Mouse (Mus musculus) midbrain, embryonic 14.5 days (tissue): ENCODE data around the gene Parn. TPM values are rescaled to one million over a fixed set of nuclear protein-coding genes. Genes with fewer than 3 reads are reported as not detected.
A peak's percentile ranks its signal among the peaks of the same experiment; 100 is the strongest.

ENCODE experiments used
- ATAC-seq: fragments of 200-750 bp; cut with Nextera tagmentation; 2 replicates; pipeline ENCODE4 v1.8.0; 2017; ENCODE audit warnings: moderate number of reproducible peaks, moderate library complexity; ENCODE audit not compliant: low FRiP score, low TSS enrichment
- DNase-seq: peaks from one replicate; pipeline ENCODE4 v3.0.0-alpha.2; 2015
- H3K27ac ChIP-seq: fragments of 300-500 bp; sonication (generic); replicated peaks from 2 replicates; pipeline ENCODE4 v1.5.1; 2014; ENCODE audit warnings: mild to moderate bottlenecking, low read depth, low read length, moderate library complexity
- H3K27me3 ChIP-seq: fragments of 300-500 bp; sonication (generic); 2 replicates; pipeline ENCODE4 v1.6.1; 2014; ENCODE audit warnings: low read length, control low read depth, mixed read lengths; ENCODE audit not compliant: control insufficient read depth, insufficient read depth
- H3K36me3 ChIP-seq: fragments of 300-500 bp; sonication (generic); 2 replicates; pipeline ENCODE4 v1.6.1; 2014; ENCODE audit warnings: low read length, control low read depth; ENCODE audit not compliant: control insufficient read depth, insufficient read depth
- H3K4me1 ChIP-seq: fragments of 300-500 bp; sonication (generic); 2 replicates; pipeline ENCODE4 v1.6.1; 2014; ENCODE audit warnings: mild to moderate bottlenecking, antibody characterized with exemption, low read length, control low read depth; ENCODE audit not compliant: control insufficient read depth, insufficient read depth
- H3K4me2 ChIP-seq: fragments of 300-500 bp; sonication (generic); 2 replicates; pipeline ENCODE4 v1.6.1; 2014; ENCODE audit warnings: mild to moderate bottlenecking, low read length, moderate library complexity
- H3K4me3 ChIP-seq: fragments of 300-500 bp; sonication (generic); replicated peaks from 2 replicates; pipeline ENCODE4 v1.5.1; 2014; ENCODE audit warnings: low read depth, low read length
- H3K9ac ChIP-seq: fragments of 300-500 bp; sonication (generic); replicated peaks from 2 replicates; pipeline ENCODE4 v1.6.1; 2014; ENCODE audit warnings: mild to moderate bottlenecking, low read length, moderate library complexity
- H3K9me3 ChIP-seq: fragments of 300-500 bp; sonication (generic); 2 replicates; pipeline ENCODE4 v1.6.1; 2016; ENCODE audit warnings: low read length, control low read depth, mixed read lengths; ENCODE audit not compliant: control insufficient read depth
- WGBS: fragments of 180-500 bp; shearing (Covaris S2); extraction: QIAGEN DNeasy Blood & Tissue Kit; methylation state at CpG from one replicate; pipeline ENCODE4 v1.1.7; 2014; 5-methylcytosine and 5-hydroxymethylcytosine counted together
- polyA plus RNA-seq: library from polyadenylated mRNA; unstranded; fragments of >200 nt; fragmentation: Nextera tagmentation; extraction: Ambion mirVana; gene quantifications from 2 replicates; pipeline ENCODE4 v1.2.1, GENCODE M21; 2014

The Parn gene
- polyA plus RNA-seq, 1 experiment from 2014 or later: 32.9 TPM

DNA sequence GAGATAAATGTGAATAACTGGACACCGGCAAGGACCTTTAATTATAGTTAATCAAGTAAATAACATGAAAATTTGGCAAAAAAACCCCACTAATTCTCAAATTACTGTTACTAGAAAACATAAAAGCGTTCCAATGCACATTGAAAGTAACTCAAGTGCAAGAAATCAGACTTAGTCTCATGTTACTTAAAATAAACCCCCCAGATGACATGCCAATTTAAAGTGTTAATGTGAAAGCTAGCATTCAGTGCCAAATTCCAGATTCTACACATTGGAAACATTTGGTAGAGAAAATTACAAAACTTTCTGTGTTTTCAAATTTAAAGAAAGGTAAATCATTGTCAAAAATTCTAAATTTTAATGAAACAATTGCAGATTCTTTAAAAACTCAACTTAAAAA, 110.2 kb downstream of the Parn start:
- DNase-seq: no peak
- H3K9ac ChIP-seq: no peak overlapping the region
- ATAC-seq: no peak
- H3K27me3 ChIP-seq: no peaks in the 10 kb centered on the region
- H3K27ac ChIP-seq: no peak overlapping the region
- no peaks in the 10 kb centered on the region for H3K4me1 ChIP-seq
- H3K9me3 ChIP-seq: no peaks in the 10 kb centered on the region
- H3K36me3 ChIP-seq: no peaks in the 10 kb centered on the region
- no peak overlapping the region for H3K4me3 ChIP-seq
- WGBS: 94% methylated on average over 2 of the region's 2 CpGs
- no peak overlapping the region for H3K4me2 ChIP-seq

DNA sequence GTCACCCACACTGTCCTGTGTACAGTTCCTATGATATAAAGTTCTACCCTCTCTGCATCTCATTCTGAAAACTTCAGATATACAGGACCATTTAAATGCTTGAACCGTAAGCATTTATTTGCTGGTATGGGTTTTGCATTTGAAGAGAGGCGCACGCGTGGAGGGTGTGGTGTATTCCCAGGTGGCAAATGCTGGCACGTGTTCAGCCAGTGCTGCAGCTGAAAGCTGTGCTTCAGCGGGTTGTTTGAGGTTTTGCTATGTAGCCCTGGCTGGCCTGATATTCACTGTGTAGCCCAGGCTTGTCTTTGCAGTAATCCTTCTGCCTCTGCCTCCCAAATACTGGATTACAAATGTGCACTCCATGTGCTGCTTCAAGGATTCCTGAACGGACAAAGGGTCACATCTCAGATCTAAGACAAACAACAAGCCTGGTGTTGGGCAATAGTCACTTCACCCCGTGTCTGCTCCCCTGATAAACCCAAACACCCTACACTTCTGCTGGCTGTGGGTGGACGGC, 111.0 kb downstream of the Parn start:
- WGBS: 89% methylated on average over 9 of the region's 9 CpGs
- no peak overlapping the region for H3K27ac ChIP-seq
- no peak for DNase-seq

DNA sequence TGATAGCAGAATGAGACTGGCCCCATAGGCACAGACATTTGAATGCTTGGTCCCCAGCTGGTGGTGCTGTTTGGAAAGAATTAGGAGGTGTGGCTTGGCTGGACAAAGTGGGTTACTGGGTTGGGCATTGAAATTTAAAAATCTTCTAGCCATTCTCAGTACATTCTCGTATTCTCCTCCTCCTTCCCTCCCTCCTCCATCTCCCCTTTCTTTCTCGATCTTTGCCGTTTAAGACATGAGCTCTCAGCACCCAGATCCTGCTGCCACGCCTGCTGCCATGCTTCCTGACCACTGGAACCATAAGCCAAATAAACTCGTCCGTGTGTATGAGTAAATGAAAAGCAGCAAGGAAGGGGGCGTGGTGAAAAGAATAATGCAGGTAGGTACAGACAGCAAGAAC, 111.5 kb downstream of the Parn start:
- H3K9me3 ChIP-seq: no peaks in the 10 kb centered on the region
- no peak overlapping the region for H3K9ac ChIP-seq
- ATAC-seq (no peak), DNase-seq (no peak)
- no peak overlapping the region for H3K4me3 ChIP-seq
- H3K36me3 ChIP-seq: no peaks in the 10 kb centered on the region
- no peak overlapping the region for H3K27ac ChIP-seq
- 88% methylated on average over 7 of the region's 7 CpGs for WGBS
- H3K27me3 ChIP-seq: no peaks in the 10 kb centered on the region
- H3K4me2 ChIP-seq: no peak overlapping the region
- no peaks in the 10 kb centered on the region for H3K4me1 ChIP-seq

More for the DNA sequence above, 111.0 kb downstream of the Parn start:
- Histone ChIP-seq H3K4me2 (no peak overlapping the region), H3K4me3 (no peak overlapping the region), H3K4me1 (no peaks in the 10 kb centered on the region), H3K9ac (no peak overlapping the region), H3K27me3 (no peaks in the 10 kb centered on the region), H3K9me3 (no peaks in the 10 kb centered on the region), H3K36me3 (no peaks in the 10 kb centered on the region)
- ATAC-seq: no peak

DNA sequence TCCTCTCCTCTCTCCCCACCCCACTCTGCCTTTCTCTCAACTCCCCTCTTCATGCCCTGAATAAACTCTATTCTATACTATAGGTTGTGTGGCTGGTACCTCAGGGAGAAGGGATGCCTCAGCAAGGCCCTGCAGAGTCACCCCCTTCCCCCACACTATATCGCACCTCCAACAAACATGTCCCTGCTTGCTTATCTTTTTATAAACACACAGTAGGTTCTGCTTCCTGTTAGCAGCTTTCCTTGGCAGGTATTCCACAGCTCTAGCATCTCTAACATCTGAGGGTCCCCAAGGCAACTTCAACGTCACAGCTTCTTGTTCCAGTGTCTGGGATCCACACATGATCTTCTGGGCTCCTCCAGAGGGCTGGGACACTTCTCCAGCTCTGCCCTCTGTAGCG, 117.3 kb downstream of the Parn start:
- no peak overlapping the region for H3K9ac ChIP-seq
- no peaks in the 10 kb centered on the region for H3K4me1 ChIP-seq
- ATAC-seq (no peak), DNase-seq (no peak)
- no peaks in the 10 kb centered on the region for H3K36me3 ChIP-seq
- no peak overlapping the region for H3K4me3 ChIP-seq
- no peak overlapping the region for H3K27ac ChIP-seq
- H3K9me3 ChIP-seq: peaks cover 8% of the 10 kb centered on the region; the same call in 1 of the 2 replicates
- no peaks in the 10 kb centered on the region for H3K27me3 ChIP-seq
- WGBS: 94% methylated on average over 3 of the region's 3 CpGs
- H3K4me2 ChIP-seq: no peak overlapping the region

DNA sequence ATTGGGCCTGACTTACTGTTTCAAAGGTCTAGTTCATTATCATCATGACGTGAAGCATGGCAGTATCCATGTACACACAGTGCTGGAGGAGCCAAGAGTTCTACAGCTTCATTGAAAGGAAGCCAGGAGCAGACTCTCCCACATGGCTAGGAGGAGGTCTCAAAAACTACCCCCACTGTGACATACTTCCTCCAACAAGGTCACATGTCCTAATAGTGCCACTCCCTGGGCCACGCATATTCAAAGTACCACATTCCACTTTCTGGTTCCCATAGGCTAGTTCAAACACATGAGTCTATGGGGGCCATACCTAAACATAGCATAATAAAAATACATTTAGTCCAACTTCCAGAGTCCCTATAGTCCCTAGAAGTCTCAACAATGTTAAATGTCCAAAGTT, 118.0 kb downstream of the Parn start:
- no peak overlapping the region for H3K4me2 ChIP-seq
- ATAC-seq (no peak), DNase-seq (no peak)
- no peak overlapping the region for H3K27ac ChIP-seq
- H3K4me3 ChIP-seq: no peak overlapping the region
- H3K36me3 ChIP-seq: no peaks in the 10 kb centered on the region
- WGBS: 95% methylated on average over 2 of the region's 2 CpGs
- no peaks in the 10 kb centered on the region for H3K4me1 ChIP-seq
- H3K9me3 ChIP-seq: peaks cover 9% of the 10 kb centered on the region; the same call in 1 of the 2 replicates
- no peaks in the 10 kb centered on the region for H3K27me3 ChIP-seq
- no peak overlapping the region for H3K9ac ChIP-seq

DNA sequence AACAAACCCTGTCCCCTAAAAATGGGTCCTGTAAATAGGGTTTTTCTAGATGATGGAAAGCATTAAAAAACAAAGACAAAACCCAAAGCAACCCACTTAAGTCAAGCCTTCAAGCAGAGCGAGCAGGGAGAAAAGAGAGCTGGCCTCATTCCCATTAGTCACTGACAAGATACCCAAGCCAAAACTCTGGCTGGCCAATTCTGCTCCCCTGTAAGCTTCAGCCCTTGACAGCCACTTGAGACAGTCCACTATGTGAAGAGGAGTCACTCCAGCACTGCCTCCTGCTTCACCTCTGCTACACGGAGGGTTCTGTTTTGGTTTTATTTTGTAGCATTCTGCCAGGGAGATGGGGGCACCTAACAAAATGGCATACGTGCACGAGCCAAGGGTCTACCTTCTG, 126.2 kb downstream of the Parn start:
- DNase-seq: peak; percentile 11

DNA sequence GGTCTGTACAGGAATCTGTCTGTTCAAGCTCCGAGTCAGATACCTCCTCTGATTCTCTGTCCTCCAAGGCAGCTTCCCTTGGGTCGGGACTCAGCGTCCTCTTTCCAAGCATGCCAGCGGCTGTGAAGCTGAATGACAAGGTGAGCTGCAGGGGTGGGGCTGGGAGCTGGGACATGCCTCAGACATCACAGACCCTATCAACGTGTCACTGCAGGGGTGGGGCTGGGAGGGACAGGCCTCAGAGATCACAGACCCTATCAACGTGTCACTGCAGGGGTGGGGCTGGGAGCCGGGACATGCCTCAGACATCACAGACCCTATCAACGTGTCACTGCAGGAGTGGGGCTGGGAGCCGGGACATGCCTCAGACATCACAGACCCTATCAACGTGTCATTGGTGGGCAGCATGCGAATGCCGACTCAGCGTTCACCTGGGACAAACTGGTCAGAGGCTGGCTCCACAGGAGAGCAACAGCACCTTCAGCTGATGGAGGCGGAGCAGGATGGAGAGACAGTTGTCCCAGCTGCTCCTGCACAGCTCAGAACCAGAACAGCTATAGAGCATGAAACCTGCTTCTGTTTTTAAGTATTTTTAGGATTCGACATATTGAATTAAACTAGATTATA, 126.7 kb downstream of the Parn start:
- Histone ChIP-seq H3K4me3 (no peak overlapping the region), H3K27me3 (no peaks in the 10 kb centered on the region), H3K9ac (no peak overlapping the region), H3K27ac (no peak overlapping the region), H3K4me1 (no peaks in the 10 kb centered on the region), H3K36me3 (no peaks in the 10 kb centered on the region), H3K9me3 (peaks cover 8% of the 10 kb centered on the region; the same call in 1 of the 2 replicates), H3K4me2 (no peak overlapping the region)
- ATAC-seq (no peak), DNase-seq (no peak)
- WGBS: 78% methylated on average over 15 of the region's 15 CpGs

More for the DNA sequence above, 126.2 kb downstream of the Parn start:
- H3K27ac ChIP-seq: no peak overlapping the region
- H3K36me3 ChIP-seq: no peaks in the 10 kb centered on the region
- no peaks in the 10 kb centered on the region for H3K27me3 ChIP-seq
- no peak overlapping the region for H3K4me2 ChIP-seq
- no peak overlapping the region for H3K9ac ChIP-seq
- peaks cover 10% of the 10 kb centered on the region; the same call in 1 of the 2 replicates for H3K9me3 ChIP-seq
- H3K4me1 ChIP-seq: no peaks in the 10 kb centered on the region
- H3K4me3 ChIP-seq: no peak overlapping the region
- ATAC-seq: no peak
- 86% methylated on average over 4 of the region's 4 CpGs for WGBS

DNA sequence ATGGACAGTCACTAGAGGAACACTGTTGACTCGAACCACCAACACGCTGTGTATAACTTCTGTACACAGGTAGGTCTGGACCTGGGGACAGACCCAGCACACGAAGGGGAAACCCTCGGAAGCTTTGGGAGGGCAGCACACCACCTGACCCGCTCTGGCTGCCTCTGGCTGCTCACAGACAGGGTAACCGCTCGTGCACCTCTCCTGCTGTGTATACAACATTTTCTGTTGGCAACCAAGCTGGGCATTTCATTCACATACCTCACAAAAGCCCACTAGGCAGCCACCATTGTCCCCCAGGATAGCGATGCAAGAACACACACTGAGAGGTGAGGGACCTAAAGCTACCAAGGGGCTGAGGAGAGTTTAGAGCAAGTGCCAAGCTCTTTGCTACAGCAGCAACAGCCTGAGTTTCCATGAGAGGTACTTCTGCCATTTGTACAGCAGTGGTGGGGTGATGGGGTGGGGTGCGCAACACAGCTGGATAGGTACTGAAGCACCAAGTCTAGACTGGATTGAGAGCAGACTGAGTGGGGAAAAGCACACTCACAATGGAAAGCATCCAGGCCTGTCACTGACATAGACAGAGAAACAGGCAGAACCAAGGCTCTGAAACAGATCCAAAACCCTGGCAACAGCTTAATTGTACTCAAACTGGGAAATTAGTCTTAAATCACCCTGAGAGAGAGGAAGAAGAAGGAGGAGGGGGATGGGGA, 128.9 kb downstream of the Parn start:
- no peak for ATAC-seq
- Histone ChIP-seq H3K4me1 (no peaks in the 10 kb centered on the region), H3K27me3 (no peaks in the 10 kb centered on the region), H3K9me3 (no peaks in the 10 kb centered on the region), H3K9ac (no peak overlapping the region), H3K4me2 (no peak overlapping the region), H3K36me3 (no peaks in the 10 kb centered on the region), H3K4me3 (no peak overlapping the region), H3K27ac (no peak overlapping the region)
- WGBS: 53% methylated on average over 9 of the region's 9 CpGs
- DNase-seq: no peak
